Mouse (Mus musculus) urinary bladder, postnatal 25 days (tissue): ENCODE measurements around the gene Alpi.

Experiments used
- DNase-seq: peaks from one replicate; pipeline ENCODE4 v3.0.0; 2022; ENCODE audit warnings: low spot score

The Alpi gene

GRCm38 (mm10) chr1:87059042-87059665 is 42.3 kb downstream of the Alpi start:
- no peak for DNase-seq

- no peak for DNase-seq
Observed at GRCm38 (mm10) chr1:87057075-87057474, 44.3 kb downstream of the Alpi start.

DNA sequence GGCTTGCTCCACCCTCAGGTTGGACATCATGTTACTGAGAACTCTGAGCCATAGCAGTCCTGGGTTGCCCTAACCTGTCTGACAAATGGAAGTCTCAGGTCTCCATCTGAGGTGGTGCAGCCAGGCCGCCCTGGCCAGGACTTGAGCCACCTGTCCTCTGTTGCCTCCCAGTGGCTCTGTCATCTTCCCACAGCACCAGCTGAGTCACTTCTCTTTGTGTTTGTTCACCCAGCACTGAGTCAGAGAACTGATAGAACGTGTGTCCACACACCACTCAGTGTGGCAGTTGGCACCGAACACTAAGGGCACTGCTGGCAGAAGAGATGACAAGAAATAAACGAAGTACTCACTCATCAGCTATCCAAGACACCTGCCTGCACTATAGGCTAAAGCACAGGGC is 50.0 kb downstream of the Alpi start:
- no peak for DNase-seq

DNA sequence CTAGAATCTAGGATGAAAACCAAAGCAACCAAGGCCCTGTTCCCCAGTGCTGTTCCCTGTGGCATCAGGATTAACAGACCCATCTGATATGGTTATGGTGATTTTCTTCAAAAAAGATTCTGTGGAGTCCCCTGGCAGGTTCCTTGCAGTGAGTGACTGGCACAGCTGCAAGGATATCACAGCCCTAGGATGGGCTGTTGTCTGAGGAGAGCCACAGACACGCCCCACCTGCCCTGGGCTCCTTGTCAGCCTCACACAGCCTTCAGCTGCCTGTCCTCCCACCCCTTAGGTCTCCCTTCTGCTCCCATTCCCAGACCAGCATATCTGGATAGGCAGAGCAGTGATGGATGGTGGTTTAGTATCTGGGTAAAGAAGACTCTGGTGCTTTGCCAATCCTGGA is 50.7 kb downstream of the Alpi start:
- no peak for DNase-seq

GRCm38 (mm10) chr1:87050072-87050471 is 51.3 kb downstream of the Alpi start:
- DNase-seq: no peak
